Mouse (Mus musculus): ENCODE results near the gene Triobp. TPM values are rescaled to one million over a fixed set of nuclear protein-coding genes. Genes with fewer than 3 reads are reported as not detected.
A peak's percentile ranks its signal among the peaks of the same experiment; 100 is the strongest.

Triobp gene
- polyA plus RNA-seq, 1 experiment from 2014 or later: 48.1 TPM

- peaks cover 22% of the 10 kb centered on the region for H3K4me1 ChIP-seq
- peak; percentile 53 for ATAC-seq (ENCODE audit: insufficient number of reproducible peaks, insufficient read depth, low FRiP score, low TSS enrichment)
- 1% methylated on average over 87 of the region's 87 CpGs for WGBS
These were observed 33.3 kb upstream of the Triobp start for GRCm38 (mm10) chr15:78914091-78914822.

DNA sequence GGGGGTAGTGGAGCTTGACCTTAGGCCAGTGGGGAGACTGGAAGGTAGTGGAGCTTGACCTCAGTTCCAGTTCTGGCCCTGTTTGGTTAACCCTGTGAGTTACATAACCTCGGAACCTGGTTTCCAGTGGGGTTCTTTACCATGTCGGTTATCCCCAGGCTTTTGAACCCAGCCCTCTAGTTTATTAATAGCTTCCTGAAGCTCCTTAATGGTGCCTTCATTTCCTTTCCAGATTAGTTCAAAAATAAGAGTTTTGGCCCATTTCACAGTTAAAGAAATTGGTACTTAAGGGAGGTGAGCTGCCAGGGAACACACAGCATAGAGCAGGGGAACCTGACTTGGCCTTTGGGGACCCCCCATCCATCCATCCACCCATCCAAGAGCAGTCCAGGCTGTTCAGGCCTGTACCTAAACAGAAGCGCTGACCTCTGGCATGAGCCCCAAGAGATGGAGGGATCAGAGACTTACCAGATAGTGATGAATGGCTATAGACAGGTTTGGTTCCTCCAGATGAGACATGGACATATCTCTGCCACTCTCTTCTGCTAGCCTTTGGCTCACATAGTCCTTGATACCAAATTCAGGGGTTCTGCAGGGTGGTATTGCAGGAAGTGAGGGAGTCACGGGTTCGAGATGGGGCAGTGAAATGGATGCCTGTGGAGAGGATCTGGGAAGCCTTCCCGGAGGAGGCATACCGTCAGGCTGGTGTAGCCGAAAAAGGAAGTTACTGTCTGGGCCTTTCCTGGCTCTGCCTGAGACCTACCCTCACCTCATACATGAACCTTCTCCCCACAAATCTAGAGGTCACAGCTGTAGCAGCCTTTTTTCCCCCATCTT is 32.5 kb upstream of the Triobp start:
- Histone ChIP-seq H3K9me3 (no peaks in the 10 kb centered on the region), H3K4me1 (peaks cover 22% of the 10 kb centered on the region), H3K4me2 (replicated peaks) (peak overlapping the region; percentile 96), H3K4me3 (peak overlapping the region; percentile 77), H3K27me3 (no peaks in the 10 kb centered on the region), H3K27ac (peak overlapping the region; percentile 93; the same call in 1 of the 2 replicates), H3K9ac (peak overlapping the region; percentile 83), H3K36me3 (peaks cover 36% of the 10 kb centered on the region)
- no peak for ATAC-seq (ENCODE audit: insufficient number of reproducible peaks, insufficient read depth, low FRiP score, low TSS enrichment)
- 45% methylated on average over 8 of the region's 8 CpGs for WGBS

More at GRCm38 (mm10) chr15:78914091-78914822, 33.3 kb upstream of the Triobp start:
- peak overlapping the region; percentile 83 for H3K9ac ChIP-seq
- peak overlapping the region; percentile 96 for H3K4me2 ChIP-seq (replicated peaks)
- H3K27ac ChIP-seq: peak overlapping the region; percentile 93
- peak overlapping the region; percentile 77 for H3K4me3 ChIP-seq
- H3K36me3 ChIP-seq: peaks cover 41% of the 10 kb centered on the region
- no peaks in the 10 kb centered on the region for H3K27me3 ChIP-seq
- H3K9me3 ChIP-seq: no peaks in the 10 kb centered on the region

DNA sequence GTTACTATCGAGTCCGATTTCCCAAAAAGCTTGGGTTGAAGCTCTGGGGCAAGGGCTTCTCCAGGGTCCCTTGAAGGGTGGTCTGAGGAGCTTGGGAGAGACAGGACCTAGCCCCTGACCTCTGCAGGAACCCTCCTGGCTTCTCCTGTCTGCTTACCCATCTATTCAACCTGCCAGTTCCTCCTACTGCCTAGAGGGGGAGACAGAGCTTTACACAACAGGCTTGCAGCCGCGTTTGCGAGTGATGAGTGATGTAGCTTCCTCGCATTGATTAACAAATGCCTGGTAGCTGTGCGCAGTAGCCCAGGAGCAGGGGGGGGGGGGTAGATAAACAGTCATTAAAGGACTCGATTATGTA is 31.9 kb upstream of the Triobp start:
- WGBS: 6% methylated on average over 8 of the region's 8 CpGs
- Histone ChIP-seq H3K9ac (peak overlapping the region; percentile 83; the same call in 1 of the 2 replicates), H3K27ac (no peak overlapping the region)

DNA sequence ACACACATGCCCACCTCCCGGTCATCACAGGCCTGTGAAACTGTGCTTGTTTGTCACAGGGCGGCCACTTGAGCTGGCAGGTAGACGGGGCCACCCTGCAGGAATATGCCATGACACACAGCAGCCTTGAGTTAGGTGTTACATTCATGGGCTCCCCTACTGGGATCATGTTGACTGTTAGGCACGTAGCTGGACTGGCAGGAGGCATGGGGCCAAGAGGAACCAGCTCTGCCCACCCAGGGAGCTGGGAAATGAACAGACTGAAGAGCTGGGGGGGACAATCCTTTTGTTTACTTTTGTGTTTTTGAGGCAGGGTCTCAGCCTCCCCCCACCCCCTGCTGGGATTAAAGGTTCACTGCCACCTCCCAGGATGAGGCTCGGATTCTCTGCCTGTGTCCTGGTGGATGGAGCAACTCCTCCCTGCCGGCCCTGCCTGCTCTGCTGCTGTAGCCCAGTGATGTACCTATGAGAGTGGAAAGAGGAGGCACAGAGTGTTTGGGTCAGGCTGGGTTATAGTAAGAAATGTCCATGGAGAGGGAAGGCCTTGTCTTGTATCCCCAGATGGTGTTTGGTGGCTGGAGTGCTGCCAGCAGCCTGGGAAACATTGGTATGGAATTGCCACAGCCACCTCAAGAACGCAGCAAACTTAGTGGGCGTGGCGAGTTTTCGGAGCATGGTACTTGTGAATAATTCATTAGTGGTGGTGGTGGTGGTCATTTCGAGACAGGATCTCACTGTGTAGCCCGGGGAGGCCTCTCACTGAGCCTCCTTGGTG is 31.3 kb upstream of the Triobp start:
- H3K27ac ChIP-seq: no peak overlapping the region; the same call in 1 of the 2 replicates
- no peak for ATAC-seq (ENCODE audit: insufficient number of reproducible peaks, insufficient read depth, low FRiP score, low TSS enrichment)
- peak overlapping the region; percentile 77 for H3K4me3 ChIP-seq
- peaks cover 27% of the 10 kb centered on the region for H3K36me3 ChIP-seq
- H3K9me3 ChIP-seq: no peaks in the 10 kb centered on the region
- 60% methylated on average over 12 of the region's 12 CpGs for WGBS
- peaks cover 22% of the 10 kb centered on the region for H3K4me1 ChIP-seq
- peak overlapping the region; percentile 96 for H3K4me2 ChIP-seq (replicated peaks)
- H3K27me3 ChIP-seq: no peaks in the 10 kb centered on the region
- peak overlapping the region; percentile 25 for H3K9ac ChIP-seq

More for the DNA sequence above, 31.9 kb upstream of the Triobp start:
- Histone ChIP-seq H3K9me3 (no peaks in the 10 kb centered on the region), H3K36me3 (peaks cover 33% of the 10 kb centered on the region), H3K4me2 (replicated peaks) (peak overlapping the region; percentile 96), H3K4me3 (peak overlapping the region; percentile 77), H3K27me3 (no peaks in the 10 kb centered on the region), H3K4me1 (peaks cover 22% of the 10 kb centered on the region)
- ATAC-seq (ENCODE audit: insufficient number of reproducible peaks, insufficient read depth, low FRiP score, low TSS enrichment): no peak

- Histone ChIP-seq H3K27ac (no peak overlapping the region), H3K4me3 (no peak overlapping the region), H3K9ac (no peak overlapping the region), H3K4me1 (peaks cover 24% of the 10 kb centered on the region), H3K4me2 (replicated peaks) (no peak overlapping the region), H3K36me3 (peaks cover 23% of the 10 kb centered on the region), H3K9me3 (no peaks in the 10 kb centered on the region), H3K27me3 (no peaks in the 10 kb centered on the region)
- ATAC-seq (ENCODE audit: insufficient number of reproducible peaks, insufficient read depth, low FRiP score, low TSS enrichment): no peak
- 86% methylated on average over 23 of the region's 23 CpGs for WGBS
These were observed 29.4 kb upstream of the Triobp start for GRCm38 (mm10) chr15:78918126-78918525.

GRCm38 (mm10) chr15:78919914-78920313 is 27.6 kb upstream of the Triobp start:
- Histone ChIP-seq H3K4me1 (peaks cover 31% of the 10 kb centered on the region), H3K27ac (0 out of 2 replicates have a peak overlapping the region, but pooled peaks have one; percentile 1), H3K4me3 (no peak overlapping the region), H3K4me2 (replicated peaks) (no peak overlapping the region), H3K9me3 (no peaks in the 10 kb centered on the region), H3K36me3 (peaks cover 23% of the 10 kb centered on the region), H3K27me3 (no peaks in the 10 kb centered on the region), H3K9ac (no peak overlapping the region)
- no peak for ATAC-seq (ENCODE audit: insufficient number of reproducible peaks, insufficient read depth, low FRiP score, low TSS enrichment)
- 85% methylated on average over 12 of the region's 12 CpGs for WGBS

DNA sequence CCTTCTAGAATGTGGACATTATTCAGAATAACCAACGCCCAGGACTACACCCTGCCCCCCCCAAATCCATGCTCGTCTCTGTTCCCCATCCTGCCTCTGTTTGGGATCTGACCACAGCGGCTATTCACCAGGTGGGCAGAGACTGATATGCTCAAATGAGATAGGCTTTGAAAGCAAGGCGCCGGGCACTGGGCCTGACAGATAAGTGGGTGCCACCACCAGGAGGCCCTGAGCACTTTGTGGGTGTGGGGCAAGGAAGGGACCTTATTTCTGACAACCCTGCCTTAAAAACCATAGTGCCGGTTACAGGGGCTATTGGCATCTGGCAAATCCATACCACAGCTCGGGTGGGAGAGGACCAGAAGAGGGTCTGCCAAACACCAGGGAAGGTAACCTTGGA is 24.8 kb upstream of the Triobp start:
- Histone ChIP-seq H3K4me3 (no peak overlapping the region), H3K9ac (no peak overlapping the region), H3K27ac (no peak overlapping the region), H3K9me3 (no peaks in the 10 kb centered on the region), H3K27me3 (no peaks in the 10 kb centered on the region), H3K4me2 (replicated peaks) (no peak overlapping the region), H3K36me3 (peaks cover 17% of the 10 kb centered on the region), H3K4me1 (peaks cover 31% of the 10 kb centered on the region)
- ATAC-seq (ENCODE audit: insufficient number of reproducible peaks, insufficient read depth, low FRiP score, low TSS enrichment): no peak
- 84% methylated on average over 7 of the region's 7 CpGs for WGBS

DNA sequence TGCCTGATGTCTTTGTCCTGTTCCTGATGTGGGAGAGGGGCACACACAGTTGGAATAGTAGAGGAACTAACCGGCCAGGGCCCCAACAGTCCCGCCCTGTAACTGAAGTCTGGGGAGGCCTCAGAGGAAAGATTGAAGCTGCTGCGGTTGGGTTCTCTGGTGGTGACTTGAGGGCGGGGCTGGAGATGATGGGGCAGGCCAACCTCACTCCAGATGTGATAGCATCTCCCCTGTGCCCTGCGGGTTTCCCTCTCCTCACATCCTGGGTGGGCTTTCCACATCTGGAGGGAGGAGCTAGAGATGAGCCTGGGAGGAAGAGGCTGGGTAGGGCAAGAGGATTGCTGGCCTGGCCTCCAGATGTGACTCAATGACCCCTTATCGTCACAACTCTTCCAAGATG is 23.9 kb upstream of the Triobp start:
- H3K27ac ChIP-seq: peak overlapping the region; percentile 63; the same call in 1 of the 2 replicates

GRCm38 (mm10) chr15:78925129-78925528 is 22.4 kb upstream of the Triobp start:
- Histone ChIP-seq H3K9me3 (no peaks in the 10 kb centered on the region), H3K36me3 (peaks cover 14% of the 10 kb centered on the region), H3K27ac (peak overlapping the region; percentile 98), H3K4me1 (peaks cover 36% of the 10 kb centered on the region), H3K4me2 (replicated peaks) (no peak overlapping the region), H3K9ac (peak overlapping the region; percentile 42; the same call in 1 of the 2 replicates), H3K27me3 (no peaks in the 10 kb centered on the region), H3K4me3 (no peak overlapping the region)
- WGBS: 35% methylated on average over 8 of the region's 8 CpGs
- no peak for ATAC-seq (ENCODE audit: insufficient number of reproducible peaks, insufficient read depth, low FRiP score, low TSS enrichment)

More for the DNA sequence above, 23.9 kb upstream of the Triobp start:
- 39% methylated on average over 6 of the region's 6 CpGs for WGBS
- Histone ChIP-seq H3K27me3 (no peaks in the 10 kb centered on the region), H3K36me3 (peaks cover 10% of the 10 kb centered on the region), H3K9ac (no peak overlapping the region), H3K4me1 (peaks cover 36% of the 10 kb centered on the region), H3K9me3 (no peaks in the 10 kb centered on the region), H3K4me3 (no peak overlapping the region), H3K4me2 (replicated peaks) (no peak overlapping the region)
- no peak for ATAC-seq (ENCODE audit: insufficient number of reproducible peaks, insufficient read depth, low FRiP score, low TSS enrichment)

DNA sequence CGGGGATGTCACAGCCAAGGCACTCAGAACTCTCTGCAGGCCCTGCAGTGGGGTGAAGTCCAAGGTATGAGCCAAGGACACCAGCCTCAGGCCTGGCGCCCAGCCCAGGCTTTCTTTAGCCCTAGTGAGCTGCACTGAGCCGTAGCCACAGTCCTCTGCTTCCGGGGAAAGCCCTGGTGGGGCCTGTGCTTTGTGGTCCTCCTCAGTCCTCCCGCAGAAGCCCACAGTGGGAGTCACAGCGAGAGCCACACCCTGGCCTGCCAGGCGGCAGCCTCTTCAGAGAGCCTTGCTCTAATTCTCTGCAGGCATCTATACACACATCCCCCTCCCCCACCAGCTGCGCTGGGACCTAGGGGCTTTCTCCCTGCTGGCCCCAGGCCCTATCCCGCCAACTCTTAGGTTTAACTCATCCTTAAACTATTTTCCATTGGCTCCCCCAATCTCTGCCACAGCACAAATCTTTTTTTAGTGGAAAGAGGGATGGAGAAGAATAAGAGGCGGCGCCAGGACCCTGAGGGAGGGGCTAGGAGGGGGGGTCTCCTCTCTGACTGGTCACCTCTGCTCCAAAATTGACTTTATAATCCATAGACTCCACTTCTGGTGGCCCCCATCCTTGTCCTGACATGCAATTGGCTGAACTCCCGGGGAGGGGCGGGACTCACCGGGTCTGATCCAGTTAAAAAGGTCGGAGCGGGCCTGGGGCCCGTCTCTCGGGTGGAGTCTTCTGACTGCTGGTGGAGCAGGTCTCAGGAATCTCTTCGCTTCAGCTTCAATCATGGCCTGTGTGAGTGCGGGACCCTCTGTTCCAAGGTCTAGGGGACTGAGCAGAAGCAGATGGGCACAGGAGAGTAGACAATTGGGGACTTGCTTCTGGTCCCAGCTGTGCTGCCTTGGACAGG is 21.3 kb upstream of the Triobp start, which contains the start of gene Lgals1:
Lgals1 (plus strand) TSS at position 705 of the 899 bp plus-strand sequence.
- Histone ChIP-seq H3K4me1 (peaks cover 36% of the 10 kb centered on the region), H3K9me3 (no peaks in the 10 kb centered on the region), H3K4me3 (peak within 1 kb of the TSS; percentile 53), H3K4me2 (replicated peaks) (peak within 1 kb of the TSS; percentile 67), H3K36me3 (peaks cover 15% of the 10 kb centered on the region), H3K27me3 (no peaks in the 10 kb centered on the region), H3K27ac (peak within 1 kb of the TSS; percentile 98), H3K9ac (peak within 1 kb of the TSS; percentile 55)
- WGBS: 4% methylated on average over 20 of the region's 20 CpGs
- ATAC-seq (ENCODE audit: insufficient number of reproducible peaks, insufficient read depth, low FRiP score, low TSS enrichment): peak; percentile 75
